In genomic region chr14:30551509-30551908, GRCm38 (mm10) we compare ENCODE assay signal across 8 mouse cellular contexts. TPM values are rescaled to one million over a fixed set of nuclear protein-coding genes. Genes with fewer than 3 reads are reported as not detected.
A peak's percentile ranks its signal among the peaks of the same experiment; 100 is the strongest.
DNase-seq lines count a peak whose midpoint lies in the region; ATAC-seq lines count a peak whose summit lies in the region.

No protein-coding gene starts in this region.

- no peaks in the 10 kb centered on the region for H3K9me3 ChIP-seq in kidney, embryonic 15.5 days (replicated peaks)
- no peaks in the 10 kb centered on the region for H3K9me3 ChIP-seq in forebrain, embryonic 10.5 days
- H3K9me3 ChIP-seq in limb, embryonic 13.5 days: 0 out of 2 replicates have a peak, but pooled peaks cover 3% of the 10 kb centered on the region
- no peaks in the 10 kb centered on the region for H3K9me3 ChIP-seq in neural tube, embryonic 13.5 days

- H3K27me3 ChIP-seq in kidney, embryonic 15.5 days: no peaks in the 10 kb centered on the region
- no peaks in the 10 kb centered on the region for H3K27me3 ChIP-seq in forebrain, embryonic 10.5 days (ENCODE audit: poor library complexity, severe bottlenecking)
- no peaks in the 10 kb centered on the region for H3K27me3 ChIP-seq in limb, embryonic 13.5 days
- no peaks in the 10 kb centered on the region for H3K27me3 ChIP-seq in neural tube, embryonic 13.5 days

- no peak for DNase-seq in kidney, adult 11 months
- DNase-seq in forebrain, embryonic 10.5 days (ENCODE audit: extremely low spot score, low spot score): no peak
- no peak for DNase-seq in frontal cortex, postnatal 10 days (ENCODE audit: low spot score in 2 of 2)
- DNase-seq in layer of hippocampus, adult 11-12 months (ENCODE audit: low spot score): no peak
- no peak for DNase-seq in ovary, postnatal 14 days (ENCODE audit: low spot score)

- H3K4me1 ChIP-seq in kidney, embryonic 15.5 days: peaks cover 40% of the 10 kb centered on the region
- peaks cover 51% of the 10 kb centered on the region for H3K4me1 ChIP-seq in forebrain, embryonic 10.5 days
- peaks cover 28% of the 10 kb centered on the region for H3K4me1 ChIP-seq in limb, embryonic 13.5 days
- H3K4me1 ChIP-seq in neural tube, embryonic 13.5 days (replicated peaks): peaks cover 35% of the 10 kb centered on the region

- peak overlapping the region; percentile 86 for H3K4me2 ChIP-seq in kidney, embryonic 15.5 days
- H3K4me2 ChIP-seq in limb, embryonic 13.5 days (replicated peaks): peak overlapping the region; percentile 82
- H3K4me2 ChIP-seq in neural tube, embryonic 13.5 days: peak overlapping the region; percentile 93

- no peak overlapping the region for H3K9ac ChIP-seq in kidney, embryonic 15.5 days
- H3K9ac ChIP-seq in limb, embryonic 13.5 days: no peak overlapping the region
- H3K9ac ChIP-seq in neural tube, embryonic 13.5 days: no peak overlapping the region

- no peak for ATAC-seq in kidney, embryonic 15.5 days (replicated peaks; ENCODE audit: low FRiP score)
- no peak for ATAC-seq in limb, embryonic 13.5 days (ENCODE audit: low FRiP score, low read depth)
- no peak for ATAC-seq in neural tube, embryonic 13.5 days (ENCODE audit: low read depth)

- H3K36me3 ChIP-seq in kidney, embryonic 15.5 days: peaks cover 35% of the 10 kb centered on the region
- peaks cover 51% of the 10 kb centered on the region for H3K36me3 ChIP-seq in forebrain, embryonic 10.5 days (replicated peaks)
- H3K36me3 ChIP-seq in limb, embryonic 13.5 days: peaks cover 21% of the 10 kb centered on the region
- H3K36me3 ChIP-seq in neural tube, embryonic 13.5 days: 0 out of 2 replicates have a peak, but pooled peaks cover 7% of the 10 kb centered on the region

- H3K4me3 ChIP-seq in kidney, embryonic 15.5 days (replicated peaks): peak overlapping the region; percentile 65
- H3K4me3 ChIP-seq in forebrain, embryonic 10.5 days: peak overlapping the region; percentile 87
- H3K4me3 ChIP-seq in limb, embryonic 13.5 days: peak overlapping the region; percentile 85
- H3K4me3 ChIP-seq in neural tube, embryonic 13.5 days: peak overlapping the region; percentile 79; the same call in 1 of the 2 replicates

- WGBS in kidney, embryonic 15.5 days: 66% methylated on average over 5 of the region's 5 CpGs
- 82% methylated on average over 5 of the region's 5 CpGs for WGBS in forebrain, embryonic 10.5 days
- 75% methylated on average over 5 of the region's 5 CpGs for WGBS in limb, embryonic 13.5 days
- 75% methylated on average over 5 of the region's 5 CpGs for WGBS in neural tube, embryonic 13.5 days

- 0 out of 2 replicates have a peak overlapping the region, but pooled peaks have one; percentile 9 for H3K27ac ChIP-seq in kidney, embryonic 15.5 days
- H3K27ac ChIP-seq in forebrain, embryonic 10.5 days: 0 out of 2 replicates have a peak overlapping the region, but pooled peaks have one; percentile 35
- no peak overlapping the region for H3K27ac ChIP-seq in limb, embryonic 13.5 days
- H3K27ac ChIP-seq in neural tube, embryonic 13.5 days (replicated peaks): no peak overlapping the region

RNA-seq across cellular contexts. Expression of gene Tkt, which starts 3.4 kb away (rescaled TPM):
- polyA plus RNA-seq in kidney, embryonic 15.5 days (2015; fragmentation: Nextera tagmentation; extraction: Ambion mirVana): 275 and 297 TPM in 2 replicates
- polyA plus RNA-seq in forebrain, embryonic 10.5 days (2016; fragmentation: Nextera tagmentation; extraction: Ambion mirVana): 338 and 351 TPM in 2 replicates
- 228 and 235 TPM in 2 replicates for polyA plus RNA-seq in limb, embryonic 13.5 days (2015; fragmentation: Nextera tagmentation; extraction: Ambion mirVana)
- 197 and 213 TPM in 2 replicates for polyA plus RNA-seq in neural tube, embryonic 13.5 days (2015; fragmentation: Nextera tagmentation; extraction: Ambion mirVana)

Comparison
In these comparisons a context has a peak if more than half of its experiments do, and no peak if none do; other contexts are left out.
1. H3K27ac ChIP-seq: peak in kidney, embryonic 15.5 days (single experiment) and forebrain, embryonic 10.5 days (single experiment); none in limb, embryonic 13.5 days (single experiment) and neural tube, embryonic 13.5 days (single experiment).
2. Peak in every context shown above with its lines, with median percentiles within 50 percentile points of each other: H3K4me2 ChIP-seq and H3K4me3 ChIP-seq.